Mouse (Mus musculus) CH12.LX (cell line): ENCODE results near the gene Prkce. TPM values are rescaled to one million over a fixed set of nuclear protein-coding genes. Genes with fewer than 3 reads are reported as not detected.

Experiments
- DNase-seq: peaks from one replicate; pipeline ENCODE4 v3.0.0-alpha.2; 2013; ENCODE audit errors: extremely low read depth
- H3K27ac ChIP-seq: 2 replicates; pipeline ENCODE4 v1.5.1; 2012; ENCODE audit warnings: low read depth, mild to moderate bottlenecking, control low read depth, moderate library complexity; ENCODE audit not compliant: insufficient read depth
- H3K27me3 ChIP-seq: replicated peaks from 2 replicates; pipeline ENCODE3; 2012; ENCODE audit warnings: inconsistent platforms
- H3K36me3 ChIP-seq, 2 experiments: replicated peaks in 1 of 2; 2 replicates each; pipeline versions ENCODE3 to v1.6.1; 2012; ENCODE audit warnings: inconsistent platforms in 1 of 2, low read length in 1 of 2, mild to moderate bottlenecking in 1 of 2, mixed read lengths in 1 of 2, moderate library complexity in 1 of 2; ENCODE audit not compliant: control insufficient read depth in 1 of 2, insufficient read depth in 1 of 2
- H3K4me1 ChIP-seq, 2 experiments: 2 replicates each; pipeline ENCODE4 v1.6.1; 2012; ENCODE audit warnings: inconsistent platforms in 1 of 2, moderate library complexity in 1 of 2; ENCODE audit not compliant: insufficient read depth in 2 of 2, control insufficient read depth in 1 of 2
- H3K4me2 ChIP-seq: 2 replicates; pipeline ENCODE4 v1.6.1; 2012; ENCODE audit warnings: low read depth, mild to moderate bottlenecking, control low read depth; ENCODE audit not compliant: poor library complexity, insufficient read depth, severe bottlenecking
- H3K4me3 ChIP-seq, 3 experiments: fragments of 150-350 bp in 1 of 3; sonication (generic) in 1 of 3; replicated peaks in 1 of 3; 2 replicates each; pipeline versions ENCODE3 to v1.5.1; 2011 to 2012; ENCODE audit warnings: low read depth in 2 of 3, low read length in 2 of 3, mild to moderate bottlenecking in 2 of 3, moderate library complexity in 2 of 3, control low read depth in 1 of 3, improper control_type of control experiment in 1 of 3, inconsistent platforms in 1 of 3, mixed read lengths in 1 of 3; ENCODE audit not compliant: poor library complexity in 1 of 3
- H3K79me2 ChIP-seq: replicated peaks from 2 replicates; pipeline ENCODE4 v1.6.1; 2012; ENCODE audit warnings: mild to moderate bottlenecking, moderate library complexity; ENCODE audit not compliant: control insufficient read depth, poor library complexity, insufficient read depth, severe bottlenecking; ENCODE audit errors: extremely low read depth
- H3K9ac ChIP-seq: 2 replicates; pipeline ENCODE4 v1.6.1; 2012; ENCODE audit warnings: low read depth, mild to moderate bottlenecking, control low read depth, moderate library complexity; ENCODE audit not compliant: insufficient read depth
- H3K9me3 ChIP-seq: replicated peaks from 2 replicates; pipeline ENCODE3; 2012; ENCODE audit warnings: low read length, inconsistent platforms, mixed read lengths
- BHLHE40 ChIP-seq: IDR thresholded peaks from 2 replicates; pipeline ENCODE4 v1.6.1; 2011; ENCODE audit warnings: mild to moderate bottlenecking, low read depth, low read length, improper control_type of control experiment
- CHD1 ChIP-seq: IDR thresholded peaks from 2 replicates; pipeline ENCODE4 v1.6.1; 2012; ENCODE audit warnings: low read depth, low read length, improper control_type of control experiment, inconsistent platforms
- CHD2 ChIP-seq: IDR thresholded peaks from 2 replicates; pipeline ENCODE4 v1.6.1; 2011; ENCODE audit warnings: low read length, improper control_type of control experiment
- CTCF ChIP-seq, 2 experiments: IDR thresholded peaks in 1 of 2; conservative IDR thresholded peaks in 1 of 2; 2 replicates each; pipeline ENCODE4 v1.5.1; 2011 to 2012; ENCODE audit warnings: low read depth in 2 of 2, low read length in 2 of 2, improper control_type of control experiment in 1 of 2, inconsistent platforms in 1 of 2, mild to moderate bottlenecking in 1 of 2, moderate library complexity in 1 of 2
- ELF1 ChIP-seq: IDR thresholded peaks from 2 replicates; pipeline ENCODE4 v1.6.1; 2014; ENCODE audit warnings: low read depth, mild to moderate bottlenecking, inconsistent platforms, low read length, improper control_type of control experiment
- ETS1 ChIP-seq: conservative IDR thresholded peaks from 2 replicates; pipeline ENCODE4 v1.6.1; 2012; ENCODE audit warnings: low read depth, mild to moderate bottlenecking, inconsistent platforms, low read length, improper control_type of control experiment, moderate library complexity
- IRF4 ChIP-seq: IDR thresholded peaks from 2 replicates; pipeline ENCODE4 v1.6.1; 2014; ENCODE audit warnings: low read depth, mild to moderate bottlenecking, inconsistent platforms, low read length, improper control_type of control experiment
- JUND ChIP-seq: conservative IDR thresholded peaks from 2 replicates; pipeline ENCODE4 v1.6.1; 2011; ENCODE audit warnings: low read depth, low read length, improper control_type of control experiment
- MAFK ChIP-seq: IDR thresholded peaks from 2 replicates; pipeline ENCODE4 v1.6.1; 2011; ENCODE audit warnings: low read length, improper control_type of control experiment; ENCODE audit not compliant: insufficient replicate concordance
- MAX ChIP-seq: IDR thresholded peaks from 2 replicates; pipeline ENCODE4 v1.6.1; 2011; ENCODE audit warnings: low read length, improper control_type of control experiment
- MEF2A ChIP-seq: IDR thresholded peaks from 2 replicates; pipeline ENCODE4 v1.6.1; 2014; ENCODE audit warnings: low read depth, mild to moderate bottlenecking, inconsistent platforms, low read length, improper control_type of control experiment, borderline replicate concordance
- MXI1 ChIP-seq: IDR thresholded peaks from 2 replicates; pipeline ENCODE4 v1.6.1; 2011; ENCODE audit warnings: mild to moderate bottlenecking, low read depth, low read length, improper control_type of control experiment
- NELFE ChIP-seq: IDR thresholded peaks from 2 replicates; pipeline ENCODE4 v1.6.1; 2011; ENCODE audit warnings: low read depth, low read length, improper control_type of control experiment
- NRF1 ChIP-seq: IDR thresholded peaks from 2 replicates; pipeline ENCODE4 v1.6.1; 2014; ENCODE audit warnings: low read depth, mild to moderate bottlenecking, inconsistent platforms, low read length, improper control_type of control experiment, moderate library complexity
- PAX5 ChIP-seq: IDR thresholded peaks from 2 replicates; pipeline ENCODE4 v1.6.1; 2012; ENCODE audit warnings: low read length, inconsistent platforms, mixed read lengths
- POLR2A ChIP-seq: IDR thresholded peaks from 2 replicates; pipeline ENCODE4 v1.6.1; 2011; ENCODE audit warnings: low read depth, mild to moderate bottlenecking, improper control_type of control experiment, low read length
- TCF12 ChIP-seq: IDR thresholded peaks from 2 replicates; pipeline ENCODE4 v1.6.1; 2014; ENCODE audit warnings: low read depth, mild to moderate bottlenecking, inconsistent platforms, low read length, improper control_type of control experiment
- UBTF ChIP-seq: IDR thresholded peaks from 2 replicates; pipeline ENCODE4 v1.6.1; 2012; ENCODE audit warnings: low read depth, mild to moderate bottlenecking, inconsistent platforms, low read length, improper control_type of control experiment, moderate library complexity
- USF1 ChIP-seq: IDR thresholded peaks from 2 replicates; pipeline ENCODE4 v1.6.1; 2014; ENCODE audit warnings: low read depth, mild to moderate bottlenecking, inconsistent platforms, low read length, improper control_type of control experiment
- ZMIZ1 ChIP-seq: IDR thresholded peaks from 2 replicates; pipeline ENCODE4 v1.6.1; 2012; ENCODE audit warnings: low read depth, mild to moderate bottlenecking, inconsistent platforms, low read length, improper control_type of control experiment
- ZNF384 ChIP-seq: IDR thresholded peaks from 2 replicates; pipeline ENCODE4 v1.6.1; 2012; ENCODE audit warnings: low read depth, low read length, improper control_type of control experiment, inconsistent platforms
- dilution Hi-C: fragments of 300-500 bp; cut with MboI; formaldehyde crosslinking; loops from 2 replicates; pipeline ENCODE4 v1.14.3; 2020; ENCODE audit warnings: low sequenced_read_pairs; ENCODE audit not compliant: extremely low pct_unique_long_range_greater_than_20kb, extremely low pct_ligation_motif_present
- in situ Hi-C: fragments of 300-500 bp; cut with MboI; formaldehyde crosslinking; loops from 3 replicates; pipeline ENCODE4 v1.14.3; 2019; ENCODE audit warnings: low sequenced_read_pairs, low pct_ligation_motif_present, low pct_unique_long_range_greater_than_20kb, mixed read lengths
- polyA plus RNA-seq: library from polyadenylated mRNA; unstranded; fragments of >175 nt; gene quantifications from 2 replicates; pipeline ENCODE4 v1.2.1, GENCODE M21; 2012; ENCODE audit warnings: low read depth; ENCODE audit not compliant: insufficient read length
- total RNA-seq, 2 experiments: library from RNA; depleted of rRNA; stranded (reverse); fragments of 300-350 nt in 1 of 2; fragments of >200 nt in 1 of 2; gene quantifications; 2 replicates each; pipeline ENCODE4 v1.2.3; 2012 to 2014

The Prkce gene
- total and polyA plus RNA-seq, 3 experiments = 4.1 to 13.2 (median 11.4) TPM

- Histone ChIP-seq H3K4me1 (peaks cover 30 to 68% of the 10 kb centered on the region in 2 experiments), H3K4me2 (no peak overlapping the region), H3K27ac (no peak overlapping the region), H3K79me2 (no peaks in the 10 kb centered on the region; the same call in 1 of the 2 replicates), H3K4me3 (no peak overlapping the region), H3K9ac (no peak overlapping the region), H3K36me3 (peaks cover 0 to 10% of the 10 kb centered on the region in 2 experiments), H3K27me3 (no peaks in the 10 kb centered on the region), H3K9me3 (peaks cover 2% of the 10 kb centered on the region)
- in situ Hi-C loops (no loop called here), dilution Hi-C loops (no loop called here)
- TF ChIP-seq USF1 (no peak), ELF1 (no peak), MAFK (no peak), TCF12 (no peak), MAX (no peak), MEF2A (no peak), ZMIZ1 (no peak), NELFE (no peak), PAX5 (no peak), POLR2A (no peak), JUND (no peak), MXI1 (no peak), BHLHE40 (no peak), CHD1 (no peak), IRF4 (no peak), ETS1 (no peak), CTCF (conservative IDR thresholded peaks at IDR 0.05 in 1 of 2, IDR thresholded peaks at IDR 0.05 in 1 of 2; ENCODE audit: low read depth in 2 of 2, low read length in 2 of 2) (no peak)
- no peak for DNase-seq
Observed at GRCm38 (mm10) chr17:86397647-86398046, 230.1 kb downstream of the Prkce start.

GRCm38 (mm10) chr17:86398226-86398625 is 230.6 kb downstream of the Prkce start:
- no peak overlapping the region for H3K27ac ChIP-seq
- no peak overlapping the region for H3K4me2 ChIP-seq
- peaks cover 30 to 65% of the 10 kb centered on the region in 2 experiments for H3K4me1 ChIP-seq
- H3K27me3 ChIP-seq = no peaks in the 10 kb centered on the region
- H3K9me3 ChIP-seq = peaks cover 2% of the 10 kb centered on the region
- no peak for DNase-seq
- no peak overlapping the region for H3K4me3 ChIP-seq
- TF ChIP-seq POLR2A = no peak
- no peak for TF ChIP-seq CHD2
- TF ChIP-seq UBTF = no peak
- TF ChIP-seq NRF1 = no peak
- no peak for TF ChIP-seq MEF2A
- no peak for TF ChIP-seq ZNF384
- dilution Hi-C loops (no loop called here), in situ Hi-C loops (no loop called here)
- no peak overlapping the region for H3K9ac ChIP-seq
- H3K79me2 ChIP-seq = no peaks in the 10 kb centered on the region; the same call in 1 of the 2 replicates
- peaks cover 0 to 5% of the 10 kb centered on the region in 2 experiments for H3K36me3 ChIP-seq
